Mouse (Mus musculus) kidney, postnatal 0 days (tissue): ENCODE measurements around the gene Rfxank. TPM values are rescaled to one million over a fixed set of nuclear protein-coding genes. Genes with fewer than 3 reads are reported as not detected.

Source experiments
- ATAC-seq: fragments of 200-750 bp; cut with Nextera tagmentation; replicated peaks from 2 replicates; pipeline ENCODE4 v1.8.0; 2017; ENCODE audit warnings: low read depth, moderate number of reproducible peaks, moderate TSS enrichment, moderate library complexity; ENCODE audit not compliant: low FRiP score
- DNase-seq: peaks from one replicate; pipeline ENCODE4 v3.0.0-alpha.2; 2016; ENCODE audit warnings: low spot score
- H3K27ac ChIP-seq: fragments of 300-500 bp; sonication (generic); 2 replicates; pipeline ENCODE4 v1.5.1; 2014; ENCODE audit warnings: mild to moderate bottlenecking
- H3K27me3 ChIP-seq: fragments of 300-500 bp; sonication (generic); 2 replicates; pipeline ENCODE4 v1.6.1; 2014; ENCODE audit warnings: low read length, mixed read lengths; ENCODE audit not compliant: insufficient read depth
- H3K36me3 ChIP-seq: fragments of 300-500 bp; sonication (generic); 2 replicates; pipeline ENCODE4 v1.6.1; 2014; ENCODE audit warnings: low read length, mixed read lengths; ENCODE audit not compliant: insufficient read depth
- H3K4me1 ChIP-seq: fragments of 300-500 bp; sonication (generic); replicated peaks from 2 replicates; pipeline ENCODE4 v1.6.1; 2014; ENCODE audit warnings: antibody characterized with exemption, low read length, mixed read lengths; ENCODE audit not compliant: insufficient read depth
- H3K4me2 ChIP-seq: fragments of 300-500 bp; sonication (generic); 2 replicates; pipeline ENCODE4 v1.6.1; 2014; ENCODE audit warnings: mild to moderate bottlenecking, low read length, moderate library complexity, mixed read lengths
- H3K4me3 ChIP-seq: fragments of 300-500 bp; sonication (generic); replicated peaks from 2 replicates; pipeline ENCODE4 v1.5.1; 2014; ENCODE audit warnings: low read depth, low read length
- H3K9ac ChIP-seq: fragments of 300-500 bp; sonication (generic); 2 replicates; pipeline ENCODE4 v1.6.1; 2014; ENCODE audit warnings: low read depth, low read length
- H3K9me3 ChIP-seq: fragments of 300-500 bp; sonication (generic); replicated peaks from 2 replicates; pipeline ENCODE4 v1.6.1; 2016; ENCODE audit warnings: low read length, inconsistent platforms, mixed read lengths
- CTCF ChIP-seq: IDR thresholded peaks from 2 replicates; pipeline ENCODE4 v1.5.1; 2016; ENCODE audit warnings: antibody characterized with exemption, low read depth, mild to moderate bottlenecking, moderate library complexity
- WGBS: fragments of 180-500 bp; shearing (Covaris S2); extraction: QIAGEN DNeasy Blood & Tissue Kit; methylation state at CpG from one replicate; pipeline ENCODE4 v1.1.7; 2014; 5-methylcytosine and 5-hydroxymethylcytosine counted together
- polyA plus RNA-seq: library from polyadenylated mRNA; unstranded; fragments of >200 nt; fragmentation: Nextera tagmentation; extraction: Ambion mirVana; gene quantifications from 2 replicates; pipeline ENCODE4 v1.2.1, GENCODE M21; 2015

Gene Rfxank
- polyA plus RNA-seq, 1 experiment from 2014 or later = 13.7 TPM

DNA sequence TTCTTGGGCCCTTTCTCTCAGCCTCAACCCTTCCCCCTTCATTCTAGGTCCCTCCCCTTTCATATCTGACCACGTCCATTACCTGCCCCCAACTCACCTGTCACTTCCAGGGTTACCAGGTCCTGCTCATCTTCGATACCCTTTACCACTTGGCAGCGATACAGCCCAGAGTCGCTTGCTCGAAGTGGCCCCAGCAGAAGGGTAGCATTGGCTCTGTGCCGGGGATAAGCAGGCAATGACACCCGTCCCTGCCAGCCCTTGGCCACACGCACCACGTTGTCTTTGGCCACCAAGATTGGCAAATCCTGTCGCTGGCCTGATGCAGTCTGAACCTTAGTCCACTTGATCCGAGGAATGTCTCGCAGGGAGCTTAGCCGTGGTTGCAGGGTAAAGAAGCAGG is 24.1 kb downstream of the Rfxank start:
- Histone ChIP-seq H3K27ac (no peak overlapping the region), H3K9ac (no peak overlapping the region), H3K9me3 (no peaks in the 10 kb centered on the region), H3K4me2 (no peak overlapping the region), H3K27me3 (peaks cover 49% of the 10 kb centered on the region), H3K4me3 (no peak overlapping the region), H3K36me3 (no peaks in the 10 kb centered on the region), H3K4me1 (no peaks in the 10 kb centered on the region)
- 71% methylated on average over 13 of the region's 13 CpGs for WGBS
- DNase-seq (no peak), ATAC-seq (no peak)
- no peak for TF ChIP-seq CTCF

DNA sequence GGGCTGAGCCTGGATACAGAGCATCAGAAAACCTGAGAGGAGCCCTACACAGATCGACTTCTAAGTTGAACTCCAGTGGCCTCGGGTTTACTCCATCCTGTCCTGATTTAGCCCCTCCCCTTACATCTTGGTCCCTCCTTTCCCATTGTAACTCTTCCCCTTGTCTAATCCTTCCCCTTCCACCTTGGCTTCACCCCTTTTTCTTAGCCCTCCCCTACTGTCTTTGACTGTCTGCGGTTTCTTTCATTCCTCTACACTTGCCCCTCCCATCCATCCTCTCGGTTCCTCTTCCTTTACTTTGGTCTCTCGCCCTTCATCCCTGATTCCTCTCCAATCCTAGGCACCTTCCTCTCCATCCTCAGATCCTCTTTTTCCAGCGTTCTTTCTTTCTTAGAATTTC is 24.5 kb downstream of the Rfxank start:
- Histone ChIP-seq H3K4me3 (no peak overlapping the region), H3K36me3 (no peaks in the 10 kb centered on the region), H3K27ac (no peak overlapping the region), H3K9ac (no peak overlapping the region), H3K9me3 (no peaks in the 10 kb centered on the region), H3K4me2 (no peak overlapping the region), H3K4me1 (no peaks in the 10 kb centered on the region), H3K27me3 (peaks cover 45% of the 10 kb centered on the region)
- 24% methylated on average over 6 of the region's 6 CpGs for WGBS
- TF ChIP-seq CTCF = no peak
- DNase-seq (no peak), ATAC-seq (no peak)

- no peak for DNase-seq
- Histone ChIP-seq H3K9me3 (no peaks in the 10 kb centered on the region), H3K4me2 (no peak overlapping the region), H3K27ac (no peak overlapping the region), H3K4me3 (0 out of 2 replicates have a peak overlapping the region, but pooled peaks have one; percentile 2), H3K4me1 (no peaks in the 10 kb centered on the region), H3K36me3 (no peaks in the 10 kb centered on the region), H3K9ac (no peak overlapping the region), H3K27me3 (peaks cover 32% of the 10 kb centered on the region)
- no peak for ATAC-seq
- 6% methylated on average over 43 of the region's 43 CpGs for WGBS
- TF ChIP-seq CTCF = no peak
Measured at GRCm38 (mm10) chr8:70112401-70113016, 26.4 kb downstream of the Rfxank start.

DNA sequence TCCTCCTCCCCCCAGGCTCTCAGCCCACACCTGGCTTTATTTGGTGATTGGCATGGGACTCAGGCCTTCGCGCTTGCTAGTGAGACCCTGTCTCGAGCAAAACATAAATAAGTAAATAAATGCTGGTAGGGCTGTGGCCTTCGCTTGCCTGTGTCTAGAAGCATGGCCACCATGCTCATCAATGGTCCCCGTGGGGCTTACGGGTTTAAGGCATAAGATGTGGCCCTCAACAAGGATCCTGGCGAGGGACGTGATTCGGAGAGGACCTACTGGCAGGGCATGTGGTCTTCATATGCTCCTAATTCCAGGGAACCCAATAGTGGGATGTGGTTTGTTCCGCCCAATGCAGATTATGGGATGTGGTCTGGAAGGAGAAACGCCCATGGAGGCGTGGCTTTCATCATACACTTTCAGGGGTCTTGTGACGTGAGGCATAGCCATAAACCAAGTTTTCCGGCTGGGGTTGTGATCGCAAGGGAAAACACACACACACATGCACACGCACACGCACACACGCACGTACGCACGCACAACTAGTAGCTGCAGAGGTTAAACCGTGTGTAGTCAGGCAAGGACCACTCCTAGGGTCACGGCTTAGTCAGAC is 27.7 kb downstream of the Rfxank start:
- Histone ChIP-seq H3K27ac (no peak overlapping the region), H3K4me2 (no peak overlapping the region), H3K4me1 (no peaks in the 10 kb centered on the region), H3K9me3 (no peaks in the 10 kb centered on the region), H3K9ac (no peak overlapping the region), H3K27me3 (peaks cover 32% of the 10 kb centered on the region), H3K4me3 (no peak overlapping the region), H3K36me3 (no peaks in the 10 kb centered on the region)
- no peak for ATAC-seq
- no peak for TF ChIP-seq CTCF
- no peak for DNase-seq
- WGBS = 48% methylated on average over 23 of the region's 23 CpGs

- H3K4me1 ChIP-seq = no peaks in the 10 kb centered on the region
- 91% methylated on average over 2 of the region's 2 CpGs for whole genome bisulfite sequencing
- TF ChIP-seq CTCF = no peak
- ATAC-seq = no peak
- no peak overlapping the region for H3K4me2 ChIP-seq
- no peak overlapping the region for H3K27ac ChIP-seq
- no peaks in the 10 kb centered on the region for H3K36me3 ChIP-seq
- no peak overlapping the region for H3K4me3 ChIP-seq
- H3K9ac ChIP-seq = no peak overlapping the region
- H3K9me3 ChIP-seq = no peaks in the 10 kb centered on the region
- DNase-seq = no peak
- H3K27me3 ChIP-seq = peaks cover 32% of the 10 kb centered on the region
Measured at GRCm38 (mm10) chr8:70110451-70110850, 28.5 kb downstream of the Rfxank start.

DNA sequence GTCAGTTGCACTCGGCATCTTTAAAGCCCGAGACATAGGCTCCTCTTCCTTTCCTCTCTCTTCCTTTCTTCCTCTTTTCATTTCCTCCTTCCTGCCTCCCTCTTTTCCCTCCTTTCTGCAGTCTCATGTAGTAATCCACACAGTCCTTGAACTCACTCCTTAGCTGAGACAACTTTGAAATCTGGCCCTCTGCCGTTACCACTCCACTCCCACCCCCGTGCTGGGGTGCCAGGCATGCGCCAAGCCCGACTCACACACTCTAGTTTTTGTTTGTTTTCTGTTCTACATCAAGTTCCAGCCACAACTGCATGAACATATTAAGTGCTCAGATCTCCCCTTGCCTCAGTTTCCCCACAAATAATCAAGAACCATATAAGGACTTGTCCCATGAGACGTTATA is 34.0 kb downstream of the Rfxank start:
- 71% methylated on average over 7 of the region's 7 CpGs for whole genome bisulfite sequencing
- H3K4me2 ChIP-seq = no peak overlapping the region
- no peak for ATAC-seq
- H3K9me3 ChIP-seq = no peaks in the 10 kb centered on the region
- H3K4me3 ChIP-seq = no peak overlapping the region
- no peaks in the 10 kb centered on the region for H3K4me1 ChIP-seq
- no peaks in the 10 kb centered on the region for H3K27me3 ChIP-seq
- no peaks in the 10 kb centered on the region for H3K36me3 ChIP-seq
- H3K9ac ChIP-seq = no peak overlapping the region
- DNase-seq = no peak
- TF ChIP-seq CTCF = no peak
- H3K27ac ChIP-seq = no peak overlapping the region
